Mouse (Mus musculus): ENCODE data around the gene Olfr267.

The Olfr267 gene

DNA sequence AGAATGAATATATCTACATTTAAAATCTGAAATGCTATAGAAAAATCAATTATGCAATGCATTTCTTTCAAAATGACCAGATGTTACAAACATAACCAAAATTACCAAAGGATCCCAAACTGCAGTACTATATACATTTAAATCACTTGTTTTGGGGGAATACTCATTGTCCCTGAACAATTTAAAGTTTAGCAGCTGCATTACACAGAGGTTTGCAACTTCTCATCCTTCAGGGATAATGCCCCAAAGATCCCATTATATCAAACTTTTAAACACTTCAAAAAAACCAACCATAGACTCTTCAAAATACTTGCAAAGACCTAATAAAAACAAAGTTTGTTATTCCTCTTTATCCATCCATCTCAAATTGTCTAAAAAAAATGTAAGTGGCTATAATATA, at the start of gene Olfr267:
Gene Olfr267, minus strand, starts transcription at position 101 of the 400 bp plus-strand sequence.
- no peak for DNase-seq (ENCODE audit: low spot score)

DNA sequence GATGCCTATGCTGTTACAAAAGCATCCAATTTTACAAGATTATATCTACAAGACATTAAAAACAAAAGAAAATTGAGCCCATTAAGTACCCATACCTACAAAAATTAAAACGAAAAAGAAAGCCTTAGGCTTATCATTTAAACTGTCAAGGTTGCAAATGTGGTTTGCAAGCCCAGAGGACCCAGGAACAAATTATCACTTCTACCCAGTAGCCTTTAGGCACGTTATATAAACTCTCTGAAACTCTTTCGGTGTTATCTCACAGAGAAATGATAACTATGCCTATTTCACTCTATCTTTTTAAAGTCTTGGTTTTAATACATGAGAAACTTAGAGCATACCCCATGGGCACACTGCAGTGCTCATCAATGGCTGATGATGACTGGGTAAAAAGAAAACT, 45.4 kb upstream of the Olfr267 start:
- no peak for DNase-seq (ENCODE audit: low spot score)

DNA sequence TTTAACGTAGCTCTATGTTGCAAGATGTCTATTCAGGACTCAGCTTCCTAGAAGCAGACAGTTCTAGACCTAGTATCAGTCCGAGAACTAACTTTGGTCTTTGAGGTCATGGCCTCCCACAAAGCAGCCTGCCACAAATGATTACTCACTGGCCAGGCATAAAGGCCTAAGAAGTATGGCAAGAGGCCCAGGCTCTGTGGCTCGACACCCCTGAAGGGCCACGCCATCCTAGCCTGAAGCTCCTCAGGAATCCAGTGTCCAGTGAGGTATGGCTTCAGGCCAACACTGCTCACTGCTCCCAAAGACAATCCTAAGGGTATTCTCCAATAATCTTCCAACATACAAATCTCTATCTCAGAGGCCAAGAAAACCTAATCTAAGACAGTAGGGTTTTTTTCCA, 38.4 kb upstream of the Olfr267 start:
- no peak for DNase-seq (ENCODE audit: low spot score)

DNA sequence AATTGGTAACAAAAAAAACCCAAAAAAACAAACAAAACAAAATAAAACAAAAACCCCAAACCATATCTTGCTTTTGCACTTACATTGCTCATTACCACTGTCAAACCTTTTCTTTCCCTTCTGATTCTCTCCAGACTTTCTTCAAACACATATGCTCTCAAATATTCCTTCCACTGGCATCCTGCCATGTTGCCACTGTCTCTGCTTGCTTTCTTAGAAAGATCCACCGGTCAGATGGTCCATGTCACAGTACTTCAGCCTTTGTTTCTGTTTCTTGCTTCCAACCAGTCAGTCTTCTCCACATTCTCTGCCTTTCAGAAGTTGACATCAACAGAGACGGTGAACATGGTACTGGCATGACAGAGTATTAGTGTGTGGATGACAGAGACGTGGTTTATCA, 857 bp downstream of the Olfr267 start:
- DNase-seq (ENCODE audit: low spot score): no peak

- DNase-seq (ENCODE audit: low spot score): no peak
Measured at GRCm38 (mm10) chr4:58763417-58763816, 24.1 kb downstream of the Olfr267 start.

DNA sequence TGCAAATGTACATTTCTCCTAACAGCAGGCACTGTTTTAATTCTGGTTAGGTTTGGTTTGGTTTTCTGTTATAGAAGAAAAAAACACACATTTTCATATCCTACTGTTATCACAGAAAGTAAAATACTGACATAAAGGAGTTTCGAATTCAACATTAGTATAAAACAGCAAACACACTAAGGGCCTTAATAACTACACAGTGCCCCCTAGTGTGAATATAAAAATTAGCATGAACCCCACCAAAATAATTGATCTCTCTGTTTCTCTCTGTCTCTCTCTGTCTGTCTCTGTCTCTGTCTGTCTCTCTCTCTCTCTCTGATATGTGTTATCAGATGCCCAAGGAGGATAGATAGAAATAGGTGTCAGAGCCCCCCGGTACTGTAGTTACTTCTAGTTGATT, 38.0 kb downstream of the Olfr267 start:
- no peak for DNase-seq (ENCODE audit: low spot score)

GRCm38 (mm10) chr4:58749101-58749500, 38.4 kb downstream of the Olfr267 start:
- no peak for DNase-seq (ENCODE audit: low spot score)

DNA sequence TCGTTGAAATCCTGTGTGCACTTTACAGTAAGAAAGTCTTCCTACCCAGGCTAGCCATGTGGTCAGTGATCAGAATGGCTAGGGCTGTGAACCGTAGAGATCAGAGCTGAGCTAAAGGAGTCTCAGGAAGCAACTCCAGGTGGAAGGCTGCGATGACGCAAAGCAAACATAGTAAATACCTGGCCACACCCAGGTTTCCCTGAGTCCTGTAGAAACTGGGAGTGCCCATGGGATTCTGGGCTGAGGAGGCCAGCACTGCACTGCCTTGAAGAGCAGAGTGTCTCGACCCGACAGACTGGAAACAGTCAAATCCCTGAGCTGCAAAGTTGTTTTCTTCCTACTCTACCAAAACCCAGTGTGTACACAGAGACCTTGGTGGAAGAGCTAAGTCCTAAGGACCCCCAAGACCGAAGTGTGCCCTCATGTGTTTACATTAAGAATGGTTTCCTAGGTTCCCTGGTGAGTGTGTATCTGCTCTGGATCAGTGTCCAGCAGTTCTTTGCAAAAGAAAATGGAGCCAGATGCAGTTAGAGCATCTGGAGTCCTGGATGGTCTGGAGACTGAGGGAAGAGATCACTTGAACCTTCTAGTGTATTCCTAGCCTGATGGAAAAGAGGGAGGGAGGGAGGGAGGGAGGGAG, 41.8 kb downstream of the Olfr267 start:
- DNase-seq (ENCODE audit: low spot score): no peak

GRCm38 (mm10) chr4:58736867-58737633, 50.5 kb downstream of the Olfr267 start:
- no peak for DNase-seq (ENCODE audit: low spot score)

All from T-cell, adult 2 months (primary cell).